Mouse (Mus musculus) liver, embryonic 12.5 days (tissue): ENCODE results near the gene Acap3. TPM values are rescaled to one million over a fixed set of nuclear protein-coding genes. Genes with fewer than 3 reads are reported as not detected.

Experiments
- ATAC-seq: fragments of 200-750 bp; cut with Nextera tagmentation; 2 replicates; pipeline ENCODE4 v1.8.0; 2017; ENCODE audit warnings: moderate number of reproducible peaks, mild to moderate bottlenecking, moderate library complexity
- H3K27ac ChIP-seq: fragments of 300-500 bp; sonication (generic); 2 replicates; pipeline ENCODE4 v1.5.1; 2016; ENCODE audit warnings: mild to moderate bottlenecking
- H3K27me3 ChIP-seq: fragments of 300-500 bp; sonication (generic); replicated peaks from 2 replicates; pipeline ENCODE4 v1.6.1; 2016; ENCODE audit warnings: mild to moderate bottlenecking, moderate library complexity
- H3K36me3 ChIP-seq: fragments of 300-500 bp; sonication (generic); 2 replicates; pipeline ENCODE4 v1.6.1; 2016; ENCODE audit warnings: mild to moderate bottlenecking, moderate library complexity
- H3K4me1 ChIP-seq: fragments of 300-500 bp; sonication (generic); 2 replicates; pipeline ENCODE4 v1.6.1; 2016
- H3K4me2 ChIP-seq: fragments of 300-500 bp; sonication (generic); 2 replicates; pipeline ENCODE4 v1.6.1; 2016; ENCODE audit warnings: mild to moderate bottlenecking, moderate library complexity
- H3K4me3 ChIP-seq: fragments of 300-500 bp; sonication (generic); 2 replicates; pipeline ENCODE4 v1.5.1; 2016; ENCODE audit warnings: mild to moderate bottlenecking, moderate library complexity
- H3K9ac ChIP-seq: fragments of 300-500 bp; sonication (generic); 2 replicates; pipeline ENCODE4 v1.6.1; 2016; ENCODE audit warnings: mild to moderate bottlenecking, moderate library complexity
- H3K9me3 ChIP-seq: fragments of 300-500 bp; sonication (generic); replicated peaks from 2 replicates; pipeline ENCODE4 v1.6.1; 2016; ENCODE audit warnings: mild to moderate bottlenecking, moderate library complexity
- WGBS: fragments of 180-500 bp; shearing (Covaris S2); methylation state at CpG from one replicate; pipeline ENCODE4 v1.1.7; 2016; ENCODE audit not compliant: insufficient replicate concordance; 5-methylcytosine and 5-hydroxymethylcytosine counted together
- microRNA-seq: library from miRNA; unstranded; fragments of <30 nt; microRNA quantifications from one replicate; pipeline ENCODE4, GENCODE M21; 2017
- polyA plus RNA-seq: library from polyadenylated mRNA; unstranded; fragments of >200 nt; fragmentation: Nextera tagmentation; extraction: Ambion mirVana; gene quantifications from 2 replicates; pipeline ENCODE4 v1.2.1, GENCODE M21; 2016

Gene Acap3
- polyA plus RNA-seq, 1 experiment from 2014 or later: 13.4 TPM

GRCm38 (mm10) chr4:155955491-155955890, 63.9 kb downstream of the Acap3 start:
- WGBS: 85% methylated on average over 6 of the region's 6 CpGs
- H3K27ac ChIP-seq: no peak overlapping the region
- H3K9ac ChIP-seq: no peak overlapping the region

More at GRCm38 (mm10) chr4:155955491-155955890, 63.9 kb downstream of the Acap3 start:
- Histone ChIP-seq H3K27me3 (no peaks in the 10 kb centered on the region), H3K4me1 (peaks cover 7% of the 10 kb centered on the region; the same call in 1 of the 2 replicates), H3K9me3 (no peaks in the 10 kb centered on the region), H3K36me3 (peaks cover 89% of the 10 kb centered on the region), H3K4me3 (no peak overlapping the region), H3K4me2 (no peak overlapping the region)
- ATAC-seq: no peak

Small RNA genes within 50 kb of the gene (microRNA-seq; reads per million reads assigned to microRNA genes)
- not detected for gene Gm22991

Other genes starting within 250 kb of the Acap3 start
- gene Gm10563, start 246.4 kb upstream of the Acap3 start, polyA plus RNA-seq: not detected in 2 replicates
- 8.1 and 9.2 TPM in 2 replicates for gene Mmp23, start 238.4 kb upstream of the Acap3 start, polyA plus RNA-seq
- gene Mib2, start 222.6 kb upstream of the Acap3 start, polyA plus RNA-seq: 7.2 and 7.4 TPM in 2 replicates
- 1.9 and 2.0 TPM in 2 replicates for gene Fndc10, start 197.5 kb upstream of the Acap3 start, polyA plus RNA-seq
- 80.8 and 91.2 TPM in 2 replicates for gene Ssu72, start 187.0 kb upstream of the Acap3 start, polyA plus RNA-seq
- gene Tmem240, start 157.0 kb upstream of the Acap3 start, polyA plus RNA-seq: 0.17 and 0.24 TPM in 2 replicates
- 101 and 110 TPM in 2 replicates for gene Atad3a, start 130.7 kb upstream of the Acap3 start, polyA plus RNA-seq
- gene Vwa1, start 117.1 kb upstream of the Acap3 start, polyA plus RNA-seq: 0.49 and 0.73 TPM in 2 replicates
- 0.32 TPM in 2 replicates for gene Tmem88b, start 105.9 kb upstream of the Acap3 start, polyA plus RNA-seq
- gene Ankrd65, start 101.4 kb upstream of the Acap3 start, polyA plus RNA-seq: not detected in 2 replicates
- gene Mrpl20, start 88.9 kb upstream of the Acap3 start, polyA plus RNA-seq: 223 and 228 TPM in 2 replicates
- gene Ccnl2, start 79.3 kb upstream of the Acap3 start, polyA plus RNA-seq: 98.8 and 101 TPM in 2 replicates
- 146 and 153 TPM in 2 replicates for gene Aurkaip1, start 60.5 kb upstream of the Acap3 start, polyA plus RNA-seq
- gene Mxra8, start 52.1 kb upstream of the Acap3 start, polyA plus RNA-seq: 8.1 and 9.2 TPM in 2 replicates
- 10.7 and 12.1 TPM in 2 replicates for gene Dvl1, start 44.4 kb upstream of the Acap3 start, polyA plus RNA-seq
- gene Tas1r3, start 28.5 kb upstream of the Acap3 start, polyA plus RNA-seq: 0.07 and 0.11 TPM in 2 replicates
- 10.3 and 10.8 TPM in 2 replicates for gene Cptp, start 22.4 kb upstream of the Acap3 start, polyA plus RNA-seq
- 50.0 and 51.4 TPM in 2 replicates for gene Ints11, start 22.3 kb upstream of the Acap3 start, polyA plus RNA-seq
- 32.7 and 33.6 TPM in 2 replicates for gene Pusl1, start within 50 bp of the Acap3 start, polyA plus RNA-seq
- 106 and 111 TPM in 2 replicates for gene Ube2j2, start 52.0 kb downstream of the Acap3 start, polyA plus RNA-seq
- 45.0 and 48.8 TPM in 2 replicates for gene C1qtnf12, start 70.5 kb downstream of the Acap3 start, polyA plus RNA-seq
- gene B3galt6, start 100.8 kb downstream of the Acap3 start, polyA plus RNA-seq: 8.2 and 8.7 TPM in 2 replicates
- gene Sdf4, start 101.0 kb downstream of the Acap3 start, polyA plus RNA-seq: 93.4 and 93.9 TPM in 2 replicates
- 0.39 and 0.60 TPM in 2 replicates for gene Tnfrsf4, start 122.0 kb downstream of the Acap3 start, polyA plus RNA-seq
- gene Tnfrsf18, start 134.3 kb downstream of the Acap3 start, polyA plus RNA-seq: 0.77 and 0.99 TPM in 2 replicates
- gene Ttll10, start 167.6 kb downstream of the Acap3 start, polyA plus RNA-seq: 0.07 and 0.15 TPM in 2 replicates
- gene 9430015G10Rik, start 218.2 kb downstream of the Acap3 start, polyA plus RNA-seq: 19.6 and 20.3 TPM in 2 replicates
- gene Rnf223, start 238.7 kb downstream of the Acap3 start, polyA plus RNA-seq: 0.06 and 0.19 TPM in 2 replicates